Mouse (Mus musculus): ENCODE measurements around the gene Blcap. TPM values are rescaled to one million over a fixed set of nuclear protein-coding genes. Genes with fewer than 3 reads are reported as not detected.

The Blcap gene
- polyA plus RNA-seq, 1 experiment, result 27.1 TPM

GRCm38 (mm10) chr2:157563031-157563430 lies 8.0 kb downstream of the Blcap start:
- H3K36me3 ChIP-seq (ENCODE audit: control insufficient read depth, insufficient read depth), result peaks cover 13% of the 10 kb centered on the region
- TF ChIP-seq MAX (IDR thresholded peaks at IDR 0.05; ENCODE audit: low read depth) (no peak), POLR2AphosphoS2 (IDR thresholded peaks at IDR 0.05; ENCODE audit: insufficient read length, low read depth) (no peak), TCF12 (IDR thresholded peaks at IDR 0.05; ENCODE audit: insufficient read depth, poor library complexity, severe bottlenecking) (no peak), MYOD1 (IDR thresholded peaks at IDR 0.05; ENCODE audit: control insufficient read depth in 1 of 3, insufficient read length in 2 of 3, low read depth in 2 of 3) (no peak), REST (IDR thresholded peaks at IDR 0.05; ENCODE audit: insufficient read depth, insufficient read length) (no peak), POLR2A (IDR thresholded peaks at IDR 0.05; ENCODE audit: insufficient read length, low read depth) (no peak), MYOG (IDR thresholded peaks at IDR 0.05; ENCODE audit: control insufficient read depth in 1 of 3, insufficient read depth in 1 of 3, insufficient read length in 2 of 3, low read depth in 2 of 3) (no peak), E2F4 (IDR thresholded peaks at IDR 0.05; ENCODE audit: insufficient read depth) (no peak), CEBPB (IDR thresholded peaks at IDR 0.05; ENCODE audit: insufficient read depth, poor library complexity, severe bottlenecking) (no peak), TCF3 (IDR thresholded peaks at IDR 0.05; ENCODE audit: insufficient read length, low read depth) (no peak), USF1 (IDR thresholded peaks at IDR 0.05; ENCODE audit: low read depth) (no peak), SRF (IDR thresholded peaks at IDR 0.05; ENCODE audit: control insufficient read depth, insufficient read length, low read depth) (no peak)
- H3K4me3 ChIP-seq, result no peak overlapping the region
- H3K4me2 ChIP-seq (ENCODE audit: low read depth), result no peak overlapping the region
- no peaks in the 10 kb centered on the region for H3K27me3 ChIP-seq (ENCODE audit: control insufficient read depth, insufficient read depth, insufficient read length)
- peaks cover 64% of the 10 kb centered on the region for H3K79me2 ChIP-seq (ENCODE audit: control insufficient read depth, insufficient read depth)
- H3ac ChIP-seq (ENCODE audit: control insufficient read depth, insufficient read length), result no peak overlapping the region

DNA sequence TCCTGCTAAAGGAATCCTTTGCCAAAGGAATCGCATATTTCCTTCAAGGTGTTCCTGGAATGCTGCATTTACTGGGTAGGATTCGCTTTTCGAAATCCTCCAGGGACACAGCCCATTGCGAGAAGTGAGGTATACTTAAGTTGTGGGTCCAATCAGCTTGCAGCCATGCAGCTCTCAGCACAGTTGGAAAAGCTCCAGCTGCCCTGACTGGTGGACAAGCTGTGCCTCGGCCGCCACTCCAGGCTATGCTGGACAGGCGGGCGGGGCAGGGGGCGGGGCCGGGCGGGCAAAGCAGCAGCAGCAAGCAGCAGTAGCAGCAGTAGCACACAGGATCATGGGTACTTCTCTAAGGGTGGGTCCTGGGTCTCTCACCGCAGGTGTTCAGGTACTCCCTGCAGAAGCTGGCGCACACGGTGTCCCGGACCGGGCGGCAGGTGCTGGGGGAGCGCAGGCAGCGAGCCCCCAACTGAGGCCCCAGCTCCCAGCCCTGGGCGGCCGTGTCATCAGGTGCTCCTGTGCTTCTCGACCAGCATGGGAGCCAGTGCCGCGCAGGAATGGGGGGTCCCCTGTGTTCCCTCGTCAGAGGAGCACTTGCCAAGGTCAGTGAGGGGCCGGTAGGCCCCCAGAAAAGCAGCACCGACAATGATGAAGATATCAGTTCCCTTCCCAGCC lies 9.8 kb downstream of the Blcap start:
- Histone ChIP-seq H3ac (ENCODE audit: control insufficient read depth, insufficient read length) (no peak overlapping the region), H3K36me3 (ENCODE audit: control insufficient read depth, insufficient read depth) (peaks cover 28% of the 10 kb centered on the region), H3K79me2 (ENCODE audit: control insufficient read depth, insufficient read depth) (peaks cover 78% of the 10 kb centered on the region), H3K4me2 (ENCODE audit: low read depth) (no peak overlapping the region), H3K27me3 (ENCODE audit: control insufficient read depth, insufficient read depth, insufficient read length) (no peaks in the 10 kb centered on the region), H3K4me3 (no peak overlapping the region)
- TF ChIP-seq MYOD1 (IDR thresholded peaks at IDR 0.05; ENCODE audit: control insufficient read depth in 1 of 3, insufficient read length in 2 of 3, low read depth in 2 of 3), result no peak
- TF ChIP-seq MYOG (IDR thresholded peaks at IDR 0.05; ENCODE audit: control insufficient read depth in 1 of 3, insufficient read depth in 1 of 3, insufficient read length in 2 of 3, low read depth in 2 of 3), result no peak
- TF ChIP-seq POLR2A (IDR thresholded peaks at IDR 0.05; ENCODE audit: insufficient read length, low read depth), result no peak
- no peak for TF ChIP-seq SRF (IDR thresholded peaks at IDR 0.05; ENCODE audit: control insufficient read depth, insufficient read length, low read depth)
- TF ChIP-seq E2F4 (IDR thresholded peaks at IDR 0.05; ENCODE audit: insufficient read depth), result no peak
- no peak for TF ChIP-seq TCF3 (IDR thresholded peaks at IDR 0.05; ENCODE audit: insufficient read length, low read depth)
- TF ChIP-seq TCF12 (IDR thresholded peaks at IDR 0.05; ENCODE audit: insufficient read depth, poor library complexity, severe bottlenecking), result no peak
- no peak for TF ChIP-seq CEBPB (IDR thresholded peaks at IDR 0.05; ENCODE audit: insufficient read depth, poor library complexity, severe bottlenecking)
- TF ChIP-seq MAX (IDR thresholded peaks at IDR 0.05; ENCODE audit: low read depth), result no peak
- TF ChIP-seq POLR2AphosphoS2 (IDR thresholded peaks at IDR 0.05; ENCODE audit: insufficient read length, low read depth), result no peak
- TF ChIP-seq USF1 (IDR thresholded peaks at IDR 0.05; ENCODE audit: low read depth), result no peak
- TF ChIP-seq REST (IDR thresholded peaks at IDR 0.05; ENCODE audit: insufficient read depth, insufficient read length), result no peak

DNA sequence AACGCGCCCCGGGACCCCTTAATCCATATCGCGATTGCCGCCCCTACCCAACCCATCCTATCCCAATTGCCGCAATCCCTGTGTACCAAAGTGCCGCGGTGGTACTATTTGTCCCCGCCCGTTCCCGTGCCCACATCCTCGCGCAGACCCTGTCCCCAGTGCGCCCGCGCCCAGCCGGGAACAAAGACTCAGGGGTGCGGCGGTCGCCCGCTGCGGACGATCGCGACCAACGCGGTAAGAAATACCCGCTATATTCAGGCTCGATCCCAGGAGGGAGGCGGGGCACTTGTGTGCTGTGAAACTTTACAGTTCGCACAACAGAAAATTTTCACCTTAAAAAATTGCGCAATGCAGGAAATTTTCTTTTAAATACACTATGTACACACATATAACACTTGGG lies 10.8 kb downstream of the Blcap start:
- Histone ChIP-seq H3K4me2 (ENCODE audit: low read depth) (no peak overlapping the region), H3K27me3 (ENCODE audit: control insufficient read depth, insufficient read depth, insufficient read length) (no peaks in the 10 kb centered on the region), H3K4me3 (no peak overlapping the region), H3K36me3 (ENCODE audit: control insufficient read depth, insufficient read depth) (peaks cover 28% of the 10 kb centered on the region), H3ac (ENCODE audit: control insufficient read depth, insufficient read length) (no peak overlapping the region), H3K79me2 (ENCODE audit: control insufficient read depth, insufficient read depth) (peaks cover 79% of the 10 kb centered on the region)
- TF ChIP-seq CEBPB (IDR thresholded peaks at IDR 0.05; ENCODE audit: insufficient read depth, poor library complexity, severe bottlenecking) (no peak), MYOD1 (IDR thresholded peaks at IDR 0.05; ENCODE audit: control insufficient read depth in 1 of 3, insufficient read length in 2 of 3, low read depth in 2 of 3) (no peak), REST (IDR thresholded peaks at IDR 0.05; ENCODE audit: insufficient read depth, insufficient read length) (no peak), TCF12 (IDR thresholded peaks at IDR 0.05; ENCODE audit: insufficient read depth, poor library complexity, severe bottlenecking) (no peak), TCF3 (IDR thresholded peaks at IDR 0.05; ENCODE audit: insufficient read length, low read depth) (no peak), POLR2A (IDR thresholded peaks at IDR 0.05; ENCODE audit: insufficient read length, low read depth) (no peak), SRF (IDR thresholded peaks at IDR 0.05; ENCODE audit: control insufficient read depth, insufficient read length, low read depth) (no peak)

- Histone ChIP-seq H3K4me3 (no peak within 1 kb of the TSS), H3K27me3 (ENCODE audit: control insufficient read depth, insufficient read depth, insufficient read length) (no peaks in the 10 kb centered on the region), H3ac (ENCODE audit: control insufficient read depth, insufficient read length) (no peak within 1 kb of the TSS), H3K4me2 (ENCODE audit: low read depth) (no peak within 1 kb of the TSS), H3K36me3 (ENCODE audit: control insufficient read depth, insufficient read depth) (peaks cover 28% of the 10 kb centered on the region), H3K79me2 (ENCODE audit: control insufficient read depth, insufficient read depth) (peaks cover 77% of the 10 kb centered on the region)
- TF ChIP-seq POLR2A (IDR thresholded peaks at IDR 0.05; ENCODE audit: insufficient read length, low read depth), result no peak
- no peak for TF ChIP-seq USF1 (IDR thresholded peaks at IDR 0.05; ENCODE audit: low read depth)
- TF ChIP-seq TCF3 (IDR thresholded peaks at IDR 0.05; ENCODE audit: insufficient read length, low read depth), result no peak
- no peak for TF ChIP-seq MYOD1 (IDR thresholded peaks at IDR 0.05; ENCODE audit: control insufficient read depth in 1 of 3, insufficient read length in 2 of 3, low read depth in 2 of 3)
- no peak for TF ChIP-seq REST (IDR thresholded peaks at IDR 0.05; ENCODE audit: insufficient read depth, insufficient read length)
- no peak for TF ChIP-seq E2F4 (IDR thresholded peaks at IDR 0.05; ENCODE audit: insufficient read depth)
- no peak for TF ChIP-seq CEBPB (IDR thresholded peaks at IDR 0.05; ENCODE audit: insufficient read depth, poor library complexity, severe bottlenecking)
- TF ChIP-seq MYOG (IDR thresholded peaks at IDR 0.05; ENCODE audit: control insufficient read depth in 1 of 3, insufficient read depth in 1 of 3, insufficient read length in 2 of 3, low read depth in 2 of 3), result no peak
- no peak for TF ChIP-seq TCF12 (IDR thresholded peaks at IDR 0.05; ENCODE audit: insufficient read depth, poor library complexity, severe bottlenecking)
- TF ChIP-seq POLR2AphosphoS2 (IDR thresholded peaks at IDR 0.05; ENCODE audit: insufficient read length, low read depth), result no peak
- no peak for TF ChIP-seq SRF (IDR thresholded peaks at IDR 0.05; ENCODE audit: control insufficient read depth, insufficient read length, low read depth)
- TF ChIP-seq MAX (IDR thresholded peaks at IDR 0.05; ENCODE audit: low read depth), result no peak
These were observed 11.2 kb downstream of the Blcap start, which contains the start of gene Nnat for GRCm38 (mm10) chr2:157559858-157560257. TSS of gene Nnat (plus strand) at chr2:157560078.
